Mouse (Mus musculus) C2C12 (cell line): ENCODE data around the gene Slc13a3.

Source experiments
- CTCF ChIP-seq: IDR thresholded peaks from one replicate; pipeline ENCODE4 v1.5.1; 2011; ENCODE audit not compliant: control insufficient read depth, insufficient read depth, insufficient read length
- FOSL1 ChIP-seq: IDR thresholded peaks from one replicate; pipeline ENCODE4 v1.8.0; 2011; ENCODE audit warnings: mild to moderate bottlenecking, low read length; ENCODE audit not compliant: poor library complexity, insufficient read depth, severe bottlenecking
- USF1 ChIP-seq: IDR thresholded peaks from one replicate; pipeline ENCODE4 v1.6.1; 2011; ENCODE audit warnings: low read depth, mild to moderate bottlenecking, control low read depth, moderate library complexity

- TF ChIP-seq CTCF (no peak), FOSL1 (no peak), USF1 (no peak)
Observed at GRCm38 (mm10) chr2:165371066-165371465, 102.0 kb downstream of the Slc13a3 start.
